In the genomic region with DNA sequence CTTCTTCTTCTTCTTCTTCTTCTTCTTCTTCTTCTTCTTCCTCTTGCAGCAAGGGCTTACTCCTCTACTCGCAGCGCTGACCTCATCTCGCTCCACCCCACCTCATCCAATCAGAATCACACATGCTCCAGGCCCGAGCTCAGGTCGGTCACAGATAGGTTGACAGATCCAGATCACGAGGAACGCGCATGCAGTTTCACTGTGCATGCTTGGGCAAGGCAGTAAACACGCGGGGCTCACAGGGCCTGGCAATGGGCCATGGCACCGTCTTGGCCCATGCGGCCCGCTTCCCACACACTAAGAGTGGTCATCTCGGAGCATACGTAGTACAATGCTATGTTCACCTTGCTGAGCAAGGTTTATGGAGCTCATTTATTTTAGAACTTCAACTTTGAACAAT, we compare ENCODE assay signal across 35 mouse cellular contexts. TPM values are rescaled to one million over a fixed set of nuclear protein-coding genes. Genes with fewer than 3 reads are reported as not detected.
"Had no signal": no experiment of that assay in that cellular context is flagged by ENCODE, and none has a peak within 500 bp of the region (broad histone marks: within the 10 kb centered on the region; RNA-seq: fewer than 3 reads in every experiment).

No protein-coding gene starts in this region.

- H3K27ac ChIP-seq: left cerebral cortex, adult 2 months; limb, embryonic 10.5 days; limb, embryonic 12.5 days; limb, embryonic 13.5 days; limb, embryonic 15.5 days; liver, embryonic 12.5 days; liver, embryonic 13.5 days; liver, embryonic 14.5 days; liver, embryonic 15.5 days; lung, embryonic 15.5 days; macrophage; midbrain, embryonic 10.5 days; midbrain, embryonic 12.5 days; midbrain, embryonic 13.5 days; midbrain, embryonic 15.5 days had no signal

- H3K4me3 ChIP-seq: left cerebral cortex, adult 2 months; limb, embryonic 10.5 days; limb, embryonic 12.5 days; limb, embryonic 13.5 days; limb, embryonic 15.5 days; liver, embryonic 12.5 days; liver, embryonic 13.5 days; liver, embryonic 15.5 days; lung, embryonic 15.5 days; megakaryocyte, embryonic 14.5 days; midbrain, embryonic 10.5 days; midbrain, embryonic 12.5 days; midbrain, embryonic 13.5 days; midbrain, embryonic 15.5 days; myocyte had no signal

- H3K27me3 ChIP-seq: limb, embryonic 12.5 days; limb, embryonic 13.5 days; limb, embryonic 15.5 days; liver, embryonic 12.5 days; liver, embryonic 13.5 days; liver, embryonic 15.5 days; lung, embryonic 15.5 days; midbrain, embryonic 12.5 days; midbrain, embryonic 13.5 days; midbrain, embryonic 15.5 days had no signal

- H3K36me3 ChIP-seq: limb, embryonic 12.5 days; limb, embryonic 13.5 days; limb, embryonic 15.5 days; liver, embryonic 12.5 days; liver, embryonic 13.5 days; liver, embryonic 15.5 days; lung, embryonic 15.5 days; midbrain, embryonic 10.5 days; midbrain, embryonic 12.5 days; midbrain, embryonic 13.5 days; midbrain, embryonic 15.5 days had no signal

- DNase-seq: left cerebral cortex, postnatal 4 days; liver; liver, embryonic 13.5 days; liver, postnatal 0 days; lung, adult 18-20 months; lung, adult 2 months; lung, embryonic 14.5 days; lung, postnatal 10 days; lung, postnatal 14 days; lung, postnatal 36 days; lung, postnatal 4 days; midbrain, embryonic 14.5 days had no signal

- H3K9ac ChIP-seq: limb, embryonic 12.5 days; limb, embryonic 13.5 days; limb, embryonic 15.5 days; liver, embryonic 12.5 days; liver, embryonic 13.5 days; liver, embryonic 14.5 days; liver, embryonic 15.5 days; liver, postnatal 0 days; lung, embryonic 14.5 days; lung, embryonic 15.5 days; midbrain, embryonic 12.5 days; midbrain, embryonic 13.5 days; midbrain, embryonic 15.5 days had no signal

- H3K4me2 ChIP-seq: limb, embryonic 12.5 days; limb, embryonic 13.5 days; limb, embryonic 15.5 days; liver, embryonic 11.5 days; liver, embryonic 12.5 days; liver, embryonic 13.5 days; liver, embryonic 15.5 days; lung, embryonic 14.5 days; lung, embryonic 15.5 days; midbrain, embryonic 11.5 days; midbrain, embryonic 12.5 days; midbrain, embryonic 13.5 days; midbrain, embryonic 15.5 days had no signal

- H3K9me3 ChIP-seq: limb, embryonic 15.5 days; liver, embryonic 12.5 days; liver, embryonic 15.5 days; midbrain, embryonic 15.5 days had no signal

- H3K4me1 ChIP-seq: liver, embryonic 12.5 days; liver, embryonic 13.5 days; liver, embryonic 15.5 days had no signal

RNA-seq across cellular contexts. Expression of a gene that starts 39.9 kb away (rescaled TPM):
- total RNA-seq: liver, adult 2 months; megakaryocyte progenitor cell, adult 5-6 weeks; megakaryocyte, adult 5-6 weeks; megakaryocyte-erythroid progenitor cell, adult 5-6 weeks; monocyte, adult 5-6 weeks had no signal
- polyA plus RNA-seq: limb, embryonic 10.5 days; liver, adult 2 months; macrophage had no signal
